Mouse (Mus musculus): ENCODE data around the gene Plk3. TPM values are rescaled to one million over a fixed set of nuclear protein-coding genes. Genes with fewer than 3 reads are reported as not detected.

Plk3 gene
- polyA plus RNA-seq (2012; fragmentation: generic; extraction: Trizol) = 1 to 10 TPM; 6.1 to 6.7 TPM

GRCm38 (mm10) chr4:117133817-117134600 is at the start of gene Plk3:
TSS of gene Plk3 (minus strand) at chr4:117133963.

GRCm38 (mm10) chr4:117181863-117182758 is 48.3 kb upstream of the Plk3 start, which contains the start of gene Kif2c:
TSS of gene Kif2c (minus strand) at chr4:117182639.

GRCm38 (mm10) chr4:117155792-117156355 is 22.1 kb upstream of the Plk3 start, which contains the start of gene Rps8:
TSS of gene Rps8 (minus strand) at chr4:117156243.

GRCm38 (mm10) chr4:117126675-117127290 is 7.0 kb downstream of the Plk3 start, which contains the start of gene Tctex1d4:
TSS of gene Tctex1d4 (plus strand) at chr4:117126794.

GRCm38 (mm10) chr4:117125348-117125909 is 8.3 kb downstream of the Plk3 start, which contains the start of gene Btbd19:
TSS of gene Btbd19 (minus strand) at chr4:117125725.

GRCm38 (mm10) chr4:117095551-117096452 is 38.0 kb downstream of the Plk3 start, which contains the start of gene Ptch2:
TSS of gene Ptch2 (plus strand) at chr4:117096075.

Other genes starting within 250 kb of the Plk3 start
- 10 to 100 TPM; 53.6 to 69.9 TPM for gene Urod, start 139.6 kb downstream of the Plk3 start, polyA plus RNA-seq (2012; fragmentation: generic; extraction: Trizol)
- 10 to 100 TPM in 1 of 2 experiments, 1 to 10 TPM in 1; 7.1 to 16.1 TPM for gene Hectd3, start 138.6 kb downstream of the Plk3 start, polyA plus RNA-seq (2012; fragmentation: generic; extraction: Trizol)
- 10 to 100 TPM; 13.2 to 16.0 TPM for gene Eif2b3, start 114.6 kb downstream of the Plk3 start, polyA plus RNA-seq (2012; fragmentation: generic; extraction: Trizol)
- gene Ptch2, start 37.9 kb downstream of the Plk3 start, polyA plus RNA-seq (2012; fragmentation: generic; extraction: Trizol) = under 1 TPM; 0.11 to 0.14 TPM
- gene Btbd19, start 8.2 kb downstream of the Plk3 start, polyA plus RNA-seq (2012; fragmentation: generic; extraction: Trizol) = 10 to 100 TPM in 1 of 2 experiments, 1 to 10 TPM in 1; 7.6 to 24.3 TPM
- gene Tctex1d4, start 7.2 kb downstream of the Plk3 start, polyA plus RNA-seq (2012; fragmentation: generic; extraction: Trizol) = 1 to 10 TPM in 1 of 2 experiments, under 1 TPM in 1; 0.87 to 1.9 TPM
- gene Rps8, start 22.3 kb upstream of the Plk3 start, polyA plus RNA-seq (2012; fragmentation: generic; extraction: Trizol) = 1,000 to 10,000 TPM; 2,649 to 6,666 TPM
- 10 to 100 TPM; 11.1 to 47.8 TPM for gene Kif2c, start 48.7 kb upstream of the Plk3 start, polyA plus RNA-seq (2012; fragmentation: generic; extraction: Trizol)
- gene Tmem53, start 118.0 kb upstream of the Plk3 start, polyA plus RNA-seq (2012; fragmentation: generic; extraction: Trizol) = 10 to 100 TPM; 14.6 to 70.4 TPM
- 1 to 10 TPM in 1 of 2 experiments, not detected in 1; 1.5 TPM for gene Armh1, start 118.2 kb upstream of the Plk3 start, polyA plus RNA-seq (2012; fragmentation: generic; extraction: Trizol)

Data from C3H10T1/2 (cell line).